In the genomic region with DNA sequence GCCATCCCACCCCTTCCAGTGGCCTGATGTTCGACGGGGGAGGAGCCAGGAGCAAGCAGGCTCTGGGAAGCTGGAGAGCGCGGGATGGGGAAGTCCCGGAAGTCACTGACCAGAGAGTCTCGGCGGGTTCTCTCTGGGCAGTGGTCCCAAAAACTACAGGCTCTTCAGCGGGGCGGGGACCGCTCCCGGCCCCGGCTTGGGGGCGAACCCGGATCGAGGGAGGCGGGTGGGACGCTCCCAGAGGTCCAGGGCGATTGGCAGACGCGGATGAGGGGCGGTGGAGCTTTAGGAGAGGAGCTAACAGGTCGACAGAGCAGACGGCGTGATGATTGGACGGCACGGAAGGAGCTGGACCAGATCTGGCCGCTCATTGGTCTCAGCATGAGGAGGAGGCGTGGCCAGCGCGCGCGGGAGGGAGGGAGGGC, we compare ENCODE assay signal across 7 mouse cellular contexts. TPM values are rescaled to one million over a fixed set of nuclear protein-coding genes. Genes with fewer than 3 reads are reported as not detected.
DNase-seq lines count a peak whose midpoint lies in the region; ATAC-seq lines count a peak whose summit lies in the region.

A gene (plus strand): TSS at position 382 of the 425 bp plus-strand sequence.

- H3K4me3 ChIP-seq in intestine, embryonic 15.5 days (replicated peaks): peak within 1 kb of the TSS; percentile 89
- peak within 1 kb of the TSS; percentile 92 for H3K4me3 ChIP-seq in midbrain, embryonic 10.5 days

- 0 out of 2 replicates have a peak, but pooled peaks cover 2% of the 10 kb centered on the region for H3K4me1 ChIP-seq in intestine, embryonic 15.5 days (replicated peaks)
- peaks cover 23% of the 10 kb centered on the region for H3K4me1 ChIP-seq in midbrain, embryonic 10.5 days

- no peaks in the 10 kb centered on the region for H3K36me3 ChIP-seq in intestine, embryonic 15.5 days
- no peaks in the 10 kb centered on the region for H3K36me3 ChIP-seq in midbrain, embryonic 10.5 days

- no peaks in the 10 kb centered on the region for H3K9me3 ChIP-seq in intestine, embryonic 15.5 days
- no peaks in the 10 kb centered on the region for H3K9me3 ChIP-seq in midbrain, embryonic 10.5 days (replicated peaks)

- intact Hi-C loops in gastrocnemius, postnatal 36 days (cut with DNase I): no loop called here
- intact Hi-C loops in left cerebral cortex, postnatal 25 days (cut with DNase I): loop anchor here (5.0 kb wide), 1 partner anchor 44 kb away; no protein-coding TSS in a partner anchor

- H3K4me2 ChIP-seq in intestine, embryonic 15.5 days (replicated peaks): peak within 1 kb of the TSS; percentile 83

- H3K27ac ChIP-seq in intestine, embryonic 15.5 days: peak within 1 kb of the TSS; percentile 78
- H3K27ac ChIP-seq in midbrain, embryonic 10.5 days (replicated peaks): peak within 1 kb of the TSS; percentile 95

- WGBS in intestine, embryonic 15.5 days: under 1% methylated on average over 30 of the region's 32 CpGs
- under 1% methylated on average over 30 of the region's 32 CpGs for WGBS in midbrain, embryonic 10.5 days

- DNase-seq in adrenal gland, adult 2 months: peak; percentile 98
- peak; percentile 98 for DNase-seq in embryo, embryonic 11.5 days (ENCODE audit: low read depth, low spot score)
- DNase-seq in gastrocnemius, postnatal 36 days: peak; percentile 92 to 98
- DNase-seq in left cerebral cortex, postnatal 25 days (ENCODE audit: low spot score in 2 of 2): peak; percentile 94 to 99
- peak; percentile 98 for DNase-seq in midbrain, embryonic 10.5 days (ENCODE audit: low spot score)
- DNase-seq in right cerebral cortex, postnatal 4 days: peak; percentile 95

- H3K27me3 ChIP-seq in intestine, embryonic 15.5 days (replicated peaks): no peaks in the 10 kb centered on the region
- H3K27me3 ChIP-seq in midbrain, embryonic 10.5 days (ENCODE audit: low read depth, poor library complexity, severe bottlenecking): no peaks in the 10 kb centered on the region

- ATAC-seq in intestine, embryonic 15.5 days: peak; percentile 100

- H3K9ac ChIP-seq in intestine, embryonic 15.5 days: peak within 1 kb of the TSS; percentile 81

RNA-seq across cellular contexts. Expression of the gene that starts here (rescaled TPM):
- total RNA-seq in adrenal gland, adult 2 months (2021): 10 to 100 TPM in 1 of 2 experiments, 1 to 10 TPM in 1; 9.9 to 14.0 TPM
- 4.2 and 4.4 TPM in 2 replicates for polyA plus RNA-seq in adrenal gland, adult 2 months (2012; rRNA removed)
- 1 to 10 TPM; 4.0 to 5.7 TPM for total RNA-seq in gastrocnemius, postnatal 36 days (2021)
- polyA plus RNA-seq in intestine, embryonic 15.5 days (2015; fragmentation: Nextera tagmentation; extraction: Ambion mirVana): 5.0 and 5.9 TPM in 2 replicates
- total RNA-seq in left cerebral cortex, postnatal 25 days (2021): 10 to 100 TPM; 24.7 to 26.8 TPM
- polyA plus RNA-seq in midbrain, embryonic 10.5 days (2016; fragmentation: Nextera tagmentation; extraction: Ambion mirVana): 6.5 and 7.5 TPM in 2 replicates

Comparison
In these comparisons a context has a peak if more than half of its experiments do, and no peak if none do; other contexts are left out.
1. Peak in every context shown above with its lines: DNase-seq, ATAC-seq, H3K4me3 ChIP-seq and H3K27ac ChIP-seq.